8 mouse cellular contexts compared by ENCODE assay signal in the genomic region with DNA sequence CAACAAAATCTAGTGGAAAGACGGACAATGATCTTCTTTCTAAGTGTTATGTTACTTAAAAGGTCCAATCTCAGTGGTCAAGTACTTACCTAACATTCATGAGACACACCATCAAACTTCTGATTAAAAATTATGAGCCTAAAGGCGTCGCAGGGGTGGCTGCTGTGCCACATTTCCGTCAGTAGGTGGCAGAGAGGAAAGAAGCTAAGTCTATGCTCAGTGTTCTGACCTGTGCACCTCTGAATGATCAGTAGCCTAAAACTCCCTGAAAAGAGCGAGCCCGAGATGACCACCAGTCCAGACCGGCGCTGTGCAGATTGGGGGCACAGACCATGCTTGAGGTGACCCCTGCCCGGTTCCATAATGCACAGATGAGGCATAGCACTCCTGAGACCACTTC. TPM values are rescaled to one million over a fixed set of nuclear protein-coding genes. Genes with fewer than 3 reads are reported as not detected.
DNase-seq lines count a peak whose midpoint lies in the region; ATAC-seq lines count a peak whose summit lies in the region.

No protein-coding gene starts in this region.

- no peak overlapping the region for H3K4me3 ChIP-seq in forebrain, embryonic 11.5 days (ENCODE audit: low read depth, low read length)
- H3K4me3 ChIP-seq in forebrain, embryonic 13.5 days = no peak overlapping the region
- H3K4me3 ChIP-seq in liver, embryonic 12.5 days = no peak overlapping the region
- no peak overlapping the region for H3K4me3 ChIP-seq in embryonic facial prominence, embryonic 14.5 days (ENCODE audit: low read depth, low read length)

- WGBS in forebrain, embryonic 11.5 days = 42% methylated on average over 9 of the region's 9 CpGs
- WGBS in forebrain, embryonic 13.5 days = 29% methylated on average over 9 of the region's 9 CpGs
- WGBS in liver, embryonic 12.5 days (ENCODE audit: insufficient replicate concordance) = 24% methylated on average over 9 of the region's 9 CpGs
- 21% methylated on average over 9 of the region's 9 CpGs for whole genome bisulfite sequencing in embryonic facial prominence, embryonic 14.5 days

- H3K27ac ChIP-seq in forebrain, embryonic 11.5 days (ENCODE audit: low read depth, low read length) = no peak overlapping the region
- no peak overlapping the region for H3K27ac ChIP-seq in forebrain, embryonic 13.5 days
- no peak overlapping the region for H3K27ac ChIP-seq in liver, embryonic 12.5 days
- no peak overlapping the region for H3K27ac ChIP-seq in embryonic facial prominence, embryonic 14.5 days (replicated peaks; ENCODE audit: low read depth, low read length)

- no peaks in the 10 kb centered on the region for H3K9me3 ChIP-seq in forebrain, embryonic 11.5 days (ENCODE audit: control insufficient read depth, low read length)
- no peaks in the 10 kb centered on the region for H3K9me3 ChIP-seq in forebrain, embryonic 13.5 days (replicated peaks)
- H3K9me3 ChIP-seq in liver, embryonic 12.5 days (replicated peaks) = no peaks in the 10 kb centered on the region
- no peaks in the 10 kb centered on the region for H3K9me3 ChIP-seq in embryonic facial prominence, embryonic 14.5 days (ENCODE audit: control insufficient read depth, low read length)

- ATAC-seq in forebrain, embryonic 11.5 days (replicated peaks; ENCODE audit: low FRiP score) = no peak
- ATAC-seq in forebrain, embryonic 13.5 days = no peak
- no peak for ATAC-seq in liver, embryonic 12.5 days
- peak; percentile 83 for ATAC-seq in activated CD4-positive, CD25-positive, alpha-beta regulatory T cell, adult 4 months
- no peak for ATAC-seq in embryonic facial prominence, embryonic 14.5 days (ENCODE audit: low read depth)

- H3K36me3 ChIP-seq in forebrain, embryonic 11.5 days (ENCODE audit: control insufficient read depth, insufficient read depth, low read length) = no peaks in the 10 kb centered on the region
- H3K36me3 ChIP-seq in forebrain, embryonic 13.5 days (ENCODE audit: poor library complexity, severe bottlenecking) = no peaks in the 10 kb centered on the region
- no peaks in the 10 kb centered on the region for H3K36me3 ChIP-seq in liver, embryonic 12.5 days
- no peaks in the 10 kb centered on the region for H3K36me3 ChIP-seq in embryonic facial prominence, embryonic 14.5 days (ENCODE audit: control insufficient read depth, insufficient read depth, low read length)

- no peak overlapping the region for H3K4me2 ChIP-seq in forebrain, embryonic 11.5 days (ENCODE audit: low read depth, low read length, severe bottlenecking)
- H3K4me2 ChIP-seq in forebrain, embryonic 13.5 days = no peak overlapping the region
- no peak overlapping the region for H3K4me2 ChIP-seq in liver, embryonic 12.5 days
- H3K4me2 ChIP-seq in embryonic facial prominence, embryonic 14.5 days (ENCODE audit: low read depth, low read length) = no peak overlapping the region

- no peak overlapping the region for H3K9ac ChIP-seq in forebrain, embryonic 11.5 days (ENCODE audit: low read length)
- H3K9ac ChIP-seq in forebrain, embryonic 13.5 days = no peak overlapping the region
- no peak overlapping the region for H3K9ac ChIP-seq in liver, embryonic 12.5 days
- no peak overlapping the region for H3K9ac ChIP-seq in embryonic facial prominence, embryonic 14.5 days (ENCODE audit: low read depth, low read length)

- H3K4me1 ChIP-seq in forebrain, embryonic 11.5 days (replicated peaks; ENCODE audit: control insufficient read depth, insufficient read depth, low read length) = no peaks in the 10 kb centered on the region
- no peaks in the 10 kb centered on the region for H3K4me1 ChIP-seq in forebrain, embryonic 13.5 days
- no peaks in the 10 kb centered on the region for H3K4me1 ChIP-seq in liver, embryonic 12.5 days
- no peaks in the 10 kb centered on the region for H3K4me1 ChIP-seq in embryonic facial prominence, embryonic 14.5 days (ENCODE audit: control insufficient read depth, insufficient read depth, low read length)

- H3K27me3 ChIP-seq in forebrain, embryonic 11.5 days (ENCODE audit: control insufficient read depth, insufficient read depth, low read length) = no peaks in the 10 kb centered on the region
- H3K27me3 ChIP-seq in forebrain, embryonic 13.5 days = no peaks in the 10 kb centered on the region
- H3K27me3 ChIP-seq in liver, embryonic 12.5 days (replicated peaks) = peaks cover 26% of the 10 kb centered on the region
- no peaks in the 10 kb centered on the region for H3K27me3 ChIP-seq in embryonic facial prominence, embryonic 14.5 days (replicated peaks; ENCODE audit: control insufficient read depth, insufficient read depth, low read length)

- peak; percentile 56 for DNase-seq in forebrain, embryonic 11.5 days (ENCODE audit: low spot score)
- DNase-seq in liver = peak; percentile 19
- peak; percentile 16 for DNase-seq in embryonic facial prominence, embryonic 14.5 days (ENCODE audit: low spot score)
- DNase-seq in lung, postnatal 25 days (ENCODE audit: low spot score) = peak; percentile 12
- DNase-seq in spleen, postnatal 36 days (ENCODE audit: low spot score in 2 of 2) = no peak

RNA-seq across cellular contexts. Expression of gene Fa2h, which starts 25.0 kb away (rescaled TPM):
- 0.09 TPM in 1 of 2 replicates, not detected in the other for polyA plus RNA-seq in forebrain, embryonic 11.5 days (2014; fragmentation: Nextera tagmentation; extraction: Ambion mirVana)
- not detected in 2 replicates for polyA plus RNA-seq in forebrain, embryonic 13.5 days (2015; fragmentation: Nextera tagmentation; extraction: Ambion mirVana)
- polyA plus RNA-seq in liver, embryonic 12.5 days (2016; fragmentation: Nextera tagmentation; extraction: Ambion mirVana) = not detected in 2 replicates
- under 1 TPM in 1 of 2 experiments, not detected in 1; 0.21 TPM for polyA plus RNA-seq in activated CD4-positive, CD25-positive, alpha-beta regulatory T cell, adult 4 months (2017; shearing (Covaris generic))
- polyA plus RNA-seq in embryonic facial prominence, embryonic 14.5 days (2014; fragmentation: Nextera tagmentation; extraction: Ambion mirVana) = 0.13 and 0.22 TPM in 2 replicates

Comparison
In these comparisons a context has a peak if more than half of its experiments do, and no peak if none do; other contexts are left out.
1. DNase-seq: peak in forebrain, embryonic 11.5 days (single experiment), liver (single experiment), embryonic facial prominence, embryonic 14.5 days (single experiment) and lung, postnatal 25 days (single experiment); none in spleen, postnatal 36 days (0 of 2).